Mouse (Mus musculus) erythroblast, embryonic 14.5 days (primary cell): ENCODE measurements around the gene Znrf1. TPM values are rescaled to one million over a fixed set of nuclear protein-coding genes. Genes with fewer than 3 reads are reported as not detected.

Experiments
- H3K27me3 ChIP-seq: 2 replicates; pipeline ENCODE4 v1.6.1; 2012; ENCODE audit warnings: inconsistent platforms; ENCODE audit not compliant: control insufficient read depth
- H3K36me3 ChIP-seq: 2 replicates; pipeline ENCODE4 v1.6.1; 2012; ENCODE audit warnings: mild to moderate bottlenecking, inconsistent platforms; ENCODE audit not compliant: control insufficient read depth
- H3K4me1 ChIP-seq: 2 replicates; pipeline ENCODE4 v1.6.1; 2012; ENCODE audit warnings: inconsistent platforms; ENCODE audit not compliant: control insufficient read depth
- H3K4me3 ChIP-seq: replicated peaks from 2 replicates; pipeline ENCODE3; 2012; ENCODE audit warnings: moderate library complexity, mild to moderate bottlenecking, inconsistent platforms
- H3K9me3 ChIP-seq: 2 replicates; pipeline ENCODE4 v1.6.1; 2012; ENCODE audit warnings: low read length, inconsistent platforms, mixed read lengths; ENCODE audit not compliant: control insufficient read depth
- GATA1 ChIP-seq: IDR thresholded peaks from 2 replicates; pipeline ENCODE4 v1.6.1; 2012; ENCODE audit warnings: low read length, inconsistent platforms, mixed read lengths
- TAL1 ChIP-seq: IDR thresholded peaks from 3 replicates; pipeline ENCODE4 v1.6.1; 2012; ENCODE audit warnings: low read length, inconsistent platforms, mixed read lengths
- polyA plus RNA-seq: library from polyadenylated mRNA; stranded (reverse); fragments of >175 nt; gene quantifications from 2 replicates; pipeline ENCODE4 v1.2.3, GENCODE M21; 2012

Znrf1 gene
- polyA plus RNA-seq, 1 experiment: 0.85 TPM

- TF ChIP-seq GATA1: 0 out of 2 replicates have a peak, but pooled peaks have one; percentile 11
- TF ChIP-seq TAL1: no peak
- Histone ChIP-seq H3K9me3 (no peaks in the 10 kb centered on the region), H3K4me1 (peaks cover 51% of the 10 kb centered on the region), H3K27me3 (no peaks in the 10 kb centered on the region), H3K36me3 (peaks cover 6% of the 10 kb centered on the region), H3K4me3 (peak overlapping the region; percentile 55)
Observed at GRCm38 (mm10) chr8:111509278-111509677, 26.6 kb upstream of the Znrf1 start.

GRCm38 (mm10) chr8:111510401-111510800 lies 25.5 kb upstream of the Znrf1 start:
- TF ChIP-seq GATA1 (no peak), TAL1 (no peak)
- no peak overlapping the region for H3K4me3 ChIP-seq
- no peaks in the 10 kb centered on the region for H3K27me3 ChIP-seq
- H3K9me3 ChIP-seq: peaks cover under 1% of the 10 kb centered on the region; the same call in 1 of the 2 replicates
- peaks cover 5% of the 10 kb centered on the region for H3K36me3 ChIP-seq
- H3K4me1 ChIP-seq: peaks cover 55% of the 10 kb centered on the region

- H3K27me3 ChIP-seq: no peaks in the 10 kb centered on the region
- peaks cover 3% of the 10 kb centered on the region; the same call in 1 of the 2 replicates for H3K9me3 ChIP-seq
- H3K4me1 ChIP-seq: peaks cover 67% of the 10 kb centered on the region
- no peak overlapping the region for H3K4me3 ChIP-seq
- peaks cover 9% of the 10 kb centered on the region for H3K36me3 ChIP-seq
- TF ChIP-seq GATA1: no peak
- TF ChIP-seq TAL1: no peak
Observed at GRCm38 (mm10) chr8:111512941-111513340, 23.0 kb upstream of the Znrf1 start.

- Histone ChIP-seq H3K36me3 (peaks cover 9% of the 10 kb centered on the region), H3K4me1 (peaks cover 63% of the 10 kb centered on the region), H3K27me3 (no peaks in the 10 kb centered on the region), H3K9me3 (peaks cover 3% of the 10 kb centered on the region; the same call in 1 of the 2 replicates), H3K4me3 (no peak overlapping the region)
- TF ChIP-seq TAL1 (no peak), GATA1 (no peak)
Observed at GRCm38 (mm10) chr8:111513446-111513845, 22.5 kb upstream of the Znrf1 start.

- peaks cover 3% of the 10 kb centered on the region; the same call in 1 of the 2 replicates for H3K9me3 ChIP-seq
- peaks cover 12% of the 10 kb centered on the region for H3K36me3 ChIP-seq
- peaks cover 46% of the 10 kb centered on the region for H3K4me1 ChIP-seq
- TF ChIP-seq TAL1: peak; percentile 45; the same call in 2 of the 3 replicates
- TF ChIP-seq GATA1: no peak
- H3K4me3 ChIP-seq: no peak overlapping the region
- H3K27me3 ChIP-seq: no peaks in the 10 kb centered on the region
Observed at GRCm38 (mm10) chr8:111516451-111517035, 19.4 kb upstream of the Znrf1 start.

GRCm38 (mm10) chr8:111517466-111517865 lies 18.4 kb upstream of the Znrf1 start:
- no peak for TF ChIP-seq TAL1
- TF ChIP-seq GATA1: no peak

GRCm38 (mm10) chr8:111521713-111522429 lies 14.0 kb upstream of the Znrf1 start, which contains the start of gene Wdr59:
TSS of gene Wdr59 (minus strand) at chr8:111522092.
- Histone ChIP-seq H3K9me3 (no peaks in the 10 kb centered on the region), H3K27me3 (no peaks in the 10 kb centered on the region), H3K4me1 (peaks cover 22% of the 10 kb centered on the region)

More at GRCm38 (mm10) chr8:111517466-111517865, 18.4 kb upstream of the Znrf1 start:
- Histone ChIP-seq H3K36me3 (peaks cover 12% of the 10 kb centered on the region), H3K9me3 (peaks cover 3% of the 10 kb centered on the region; the same call in 1 of the 2 replicates), H3K27me3 (no peaks in the 10 kb centered on the region), H3K4me1 (peaks cover 46% of the 10 kb centered on the region), H3K4me3 (no peak overlapping the region)

GRCm38 (mm10) chr8:111526403-111527024 lies 9.4 kb upstream of the Znrf1 start:
- Histone ChIP-seq H3K36me3 (no peaks in the 10 kb centered on the region), H3K27me3 (no peaks in the 10 kb centered on the region; the same call in 1 of the 2 replicates), H3K4me3 (no peak overlapping the region), H3K4me1 (peaks cover 5% of the 10 kb centered on the region), H3K9me3 (no peaks in the 10 kb centered on the region)
- no peak for TF ChIP-seq GATA1
- TF ChIP-seq TAL1: no peak

More at GRCm38 (mm10) chr8:111521713-111522429, 14.0 kb upstream of the Znrf1 start, which contains the start of gene Wdr59:
- no peak for TF ChIP-seq GATA1
- no peak for TF ChIP-seq TAL1
- peak within 1 kb of the TSS; percentile 82 for H3K4me3 ChIP-seq
- H3K36me3 ChIP-seq: peaks cover 6% of the 10 kb centered on the region

- no peak overlapping the region for H3K4me3 ChIP-seq
- TF ChIP-seq GATA1 (no peak), TAL1 (no peak)
- no peaks in the 10 kb centered on the region for H3K36me3 ChIP-seq
Observed at GRCm38 (mm10) chr8:111527149-111527548, 8.7 kb upstream of the Znrf1 start.

More at GRCm38 (mm10) chr8:111527149-111527548, 8.7 kb upstream of the Znrf1 start:
- Histone ChIP-seq H3K27me3 (no peaks in the 10 kb centered on the region; the same call in 1 of the 2 replicates), H3K9me3 (no peaks in the 10 kb centered on the region), H3K4me1 (peaks cover 4% of the 10 kb centered on the region)
